Mouse (Mus musculus) MEL (cell line): ENCODE data around the gene Gtf2a1l.
A peak's percentile ranks its signal among the peaks of the same experiment; 100 is the strongest.

Experiments
- CTCF ChIP-seq, 3 experiments: IDR thresholded peaks in 2 of 3; conservative IDR thresholded peaks in 1 of 3; 2 replicates each; pipeline ENCODE4 v1.5.1; 2011 to 2012; ENCODE audit warnings: low read length in 3 of 3, low read depth in 2 of 3, mild to moderate bottlenecking in 2 of 3, improper control_type of control experiment in 1 of 3, inconsistent platforms in 1 of 3, mixed read lengths in 1 of 3, moderate library complexity in 1 of 3; ENCODE audit not compliant: control insufficient read depth in 1 of 3, insufficient read depth in 1 of 3, poor library complexity in 1 of 3, severe bottlenecking in 1 of 3
- E2F4 ChIP-seq: IDR thresholded peaks from 2 replicates; pipeline ENCODE4 v1.6.1; 2011; ENCODE audit warnings: low read depth, low read length, improper control_type of control experiment, borderline replicate concordance
- ELF1 ChIP-seq: IDR thresholded peaks from 2 replicates; pipeline ENCODE4 v1.6.1; 2014; ENCODE audit warnings: low read depth, mild to moderate bottlenecking, inconsistent platforms, low read length, improper control_type of control experiment, moderate library complexity
- GATA1 ChIP-seq: IDR thresholded peaks from 2 replicates; pipeline ENCODE4 v1.6.1; 2011; ENCODE audit warnings: low read depth, low read length, improper control_type of control experiment
- JUND ChIP-seq: IDR thresholded peaks from 2 replicates; pipeline ENCODE4 v1.6.1; 2011; ENCODE audit warnings: low read depth, mild to moderate bottlenecking, improper control_type of control experiment, low read length
- MAX ChIP-seq: IDR thresholded peaks from 2 replicates; pipeline ENCODE4 v1.6.1; 2011; ENCODE audit warnings: low read length, improper control_type of control experiment
- MEF2A ChIP-seq: IDR thresholded peaks from 2 replicates; pipeline ENCODE4 v1.6.1; 2014; ENCODE audit warnings: low read depth, mild to moderate bottlenecking, inconsistent platforms, low read length, improper control_type of control experiment; ENCODE audit not compliant: poor library complexity, insufficient replicate concordance, severe bottlenecking; ENCODE audit errors: extremely low read depth
- NELFE ChIP-seq: IDR thresholded peaks from 2 replicates; pipeline ENCODE4 v1.6.1; 2011; ENCODE audit warnings: low read depth, low read length, improper control_type of control experiment
- NRF1 ChIP-seq: IDR thresholded peaks from 2 replicates; pipeline ENCODE4 v1.6.1; 2014; ENCODE audit warnings: low read depth, mild to moderate bottlenecking, inconsistent platforms, low read length, improper control_type of control experiment, moderate library complexity; ENCODE audit not compliant: poor library complexity, insufficient read depth, severe bottlenecking
- POLR2A ChIP-seq, 2 experiments: IDR thresholded peaks; 2 replicates each; pipeline ENCODE4 v1.6.1; 2011 to 2012; ENCODE audit warnings: low read length in 2 of 2, mild to moderate bottlenecking in 2 of 2, control low read depth in 1 of 2, improper control_type of control experiment in 1 of 2, low read depth in 1 of 2, moderate library complexity in 1 of 2; ENCODE audit not compliant: control insufficient read depth in 1 of 2, insufficient read depth in 1 of 2, poor library complexity in 1 of 2
- RCOR1 ChIP-seq: IDR thresholded peaks from 2 replicates; pipeline ENCODE4 v1.6.1; 2012; ENCODE audit warnings: low read depth, mild to moderate bottlenecking, inconsistent platforms, low read length, improper control_type of control experiment
- SIN3A ChIP-seq: IDR thresholded peaks from 2 replicates; pipeline ENCODE4 v1.6.1; 2012; ENCODE audit warnings: low read length, improper control_type of control experiment, inconsistent platforms
- USF2 ChIP-seq, 2 experiments: IDR thresholded peaks; 2 replicates each; pipeline ENCODE4 v1.6.1; 2011 to 2012; ENCODE audit warnings: improper control_type of control experiment in 2 of 2, low read length in 2 of 2, borderline replicate concordance in 1 of 2, inconsistent platforms in 1 of 2, low read depth in 1 of 2, mild to moderate bottlenecking in 1 of 2; ENCODE audit not compliant: insufficient read depth in 1 of 2

GRCm38 (mm10) chr17:88641012-88641411 is 27.4 kb upstream of the Gtf2a1l start:
- TF ChIP-seq USF2 (IDR thresholded peaks at IDR 0.05; ENCODE audit: borderline replicate concordance in 1 of 2, insufficient read depth in 1 of 2, low read depth in 1 of 2, low read length in 2 of 2) (no peak), CTCF (IDR thresholded peaks at IDR 0.05 in 2 of 3, conservative IDR thresholded peaks at IDR 0.05 in 1 of 3; ENCODE audit: control insufficient read depth in 1 of 3, insufficient read depth in 1 of 3, low read depth in 2 of 3, low read length in 3 of 3, poor library complexity in 1 of 3, severe bottlenecking in 1 of 3) (peak; percentile 54 to 90 (median 82)), SIN3A (no peak), NRF1 (no peak), JUND (no peak), POLR2A (IDR thresholded peaks at IDR 0.05; ENCODE audit: control insufficient read depth in 1 of 2, insufficient read depth in 1 of 2, low read depth in 1 of 2, low read length in 2 of 2, poor library complexity in 1 of 2) (no peak), NELFE (no peak), MAX (no peak), ELF1 (no peak), GATA1 (no peak), RCOR1 (no peak), E2F4 (no peak), MEF2A (no peak)
